Mouse (Mus musculus): ENCODE data around the gene Rps24. TPM values are rescaled to one million over a fixed set of nuclear protein-coding genes. Genes with fewer than 3 reads are reported as not detected.

Rps24 gene
- polyA plus RNA-seq, 1 experiment from 2014 or later: 1,440 TPM

- Histone ChIP-seq H3K4me3 (ENCODE audit: low read depth, low read length) (no peak overlapping the region), H3K27ac (ENCODE audit: low read depth) (peak overlapping the region; percentile 51; the same call in 1 of the 2 replicates), H3K36me3 (ENCODE audit: control insufficient read depth, insufficient read depth, low read length) (no peaks in the 10 kb centered on the region), H3K9me3 (ENCODE audit: control insufficient read depth, low read length) (peaks cover 4% of the 10 kb centered on the region; the same call in 1 of the 2 replicates), H3K4me2 (ENCODE audit: low read length) (peak overlapping the region; percentile 26), H3K9ac (ENCODE audit: low read length) (no peak overlapping the region), H3K27me3 (replicated peaks; ENCODE audit: control insufficient read depth, insufficient read depth, low read length) (no peaks in the 10 kb centered on the region), H3K4me1 (replicated peaks; ENCODE audit: control insufficient read depth, insufficient read depth, low read length) (peaks cover 26% of the 10 kb centered on the region)
- DNase-seq (ENCODE audit: low spot score): no peak
- 36% methylated on average over 14 of the region's 14 CpGs for WGBS
- no peak for ATAC-seq (replicated peaks; ENCODE audit: low FRiP score, low TSS enrichment, low read depth)
Observed at GRCm38 (mm10) chr14:24507452-24508069, 20.6 kb downstream of the Rps24 start.

- Histone ChIP-seq H3K9ac (ENCODE audit: low read length) (no peak overlapping the region), H3K27me3 (replicated peaks; ENCODE audit: control insufficient read depth, insufficient read depth, low read length) (no peaks in the 10 kb centered on the region), H3K4me2 (ENCODE audit: low read length) (peak overlapping the region; percentile 30; the same call in 1 of the 2 replicates), H3K9me3 (ENCODE audit: control insufficient read depth, low read length) (peaks cover 4% of the 10 kb centered on the region; the same call in 1 of the 2 replicates), H3K36me3 (ENCODE audit: control insufficient read depth, insufficient read depth, low read length) (no peaks in the 10 kb centered on the region), H3K4me3 (ENCODE audit: low read depth, low read length) (no peak overlapping the region), H3K27ac (ENCODE audit: low read depth) (0 out of 2 replicates have a peak overlapping the region, but pooled peaks have one; percentile 22), H3K4me1 (replicated peaks; ENCODE audit: control insufficient read depth, insufficient read depth, low read length) (peaks cover 26% of the 10 kb centered on the region)
- ATAC-seq (replicated peaks; ENCODE audit: low FRiP score, low TSS enrichment, low read depth) (no peak), DNase-seq (ENCODE audit: low spot score) (no peak)
- 12% methylated on average over 18 of the region's 18 CpGs for WGBS
Observed at GRCm38 (mm10) chr14:24508070-24508773, 21.3 kb downstream of the Rps24 start.

GRCm38 (mm10) chr14:24509557-24509956, 22.6 kb downstream of the Rps24 start:
- H3K27me3 ChIP-seq (replicated peaks; ENCODE audit: control insufficient read depth, insufficient read depth, low read length): no peaks in the 10 kb centered on the region
- H3K4me1 ChIP-seq (replicated peaks; ENCODE audit: control insufficient read depth, insufficient read depth, low read length): peaks cover 26% of the 10 kb centered on the region
- no peak overlapping the region for H3K4me3 ChIP-seq (ENCODE audit: low read depth, low read length)
- WGBS: 64% methylated on average over 5 of the region's 5 CpGs
- ATAC-seq (replicated peaks; ENCODE audit: low FRiP score, low TSS enrichment, low read depth): no peak
- no peak overlapping the region for H3K4me2 ChIP-seq (ENCODE audit: low read length)
- peaks cover 4% of the 10 kb centered on the region; the same call in 1 of the 2 replicates for H3K9me3 ChIP-seq (ENCODE audit: control insufficient read depth, low read length)
- DNase-seq (ENCODE audit: low spot score): no peak
- no peak overlapping the region for H3K9ac ChIP-seq (ENCODE audit: low read length)
- no peak overlapping the region for H3K27ac ChIP-seq (ENCODE audit: low read depth)
- H3K36me3 ChIP-seq (ENCODE audit: control insufficient read depth, insufficient read depth, low read length): no peaks in the 10 kb centered on the region

GRCm38 (mm10) chr14:24510218-24510617, 23.3 kb downstream of the Rps24 start:
- peaks cover 26% of the 10 kb centered on the region for H3K4me1 ChIP-seq (replicated peaks; ENCODE audit: control insufficient read depth, insufficient read depth, low read length)
- no peak for ATAC-seq (replicated peaks; ENCODE audit: low FRiP score, low TSS enrichment, low read depth)
- peaks cover 4% of the 10 kb centered on the region; the same call in 1 of the 2 replicates for H3K9me3 ChIP-seq (ENCODE audit: control insufficient read depth, low read length)
- H3K36me3 ChIP-seq (ENCODE audit: control insufficient read depth, insufficient read depth, low read length): no peaks in the 10 kb centered on the region
- no peaks in the 10 kb centered on the region for H3K27me3 ChIP-seq (replicated peaks; ENCODE audit: control insufficient read depth, insufficient read depth, low read length)
- no peak overlapping the region for H3K27ac ChIP-seq (ENCODE audit: low read depth)
- no peak overlapping the region for H3K9ac ChIP-seq (ENCODE audit: low read length)
- 97% methylated on average over 1 of the region's 1 CpGs for WGBS
- no peak overlapping the region for H3K4me2 ChIP-seq (ENCODE audit: low read length)
- H3K4me3 ChIP-seq (ENCODE audit: low read depth, low read length): no peak overlapping the region
- DNase-seq (ENCODE audit: low spot score): no peak

- H3K27me3 ChIP-seq (replicated peaks; ENCODE audit: control insufficient read depth, insufficient read depth, low read length): no peaks in the 10 kb centered on the region
- peaks cover 4% of the 10 kb centered on the region; the same call in 1 of the 2 replicates for H3K9me3 ChIP-seq (ENCODE audit: control insufficient read depth, low read length)
- H3K36me3 ChIP-seq (ENCODE audit: control insufficient read depth, insufficient read depth, low read length): no peaks in the 10 kb centered on the region
- H3K9ac ChIP-seq (ENCODE audit: low read length): no peak overlapping the region
- H3K27ac ChIP-seq (ENCODE audit: low read depth): no peak overlapping the region
- 77% methylated on average over 2 of the region's 2 CpGs for WGBS
- ATAC-seq (replicated peaks; ENCODE audit: low FRiP score, low TSS enrichment, low read depth) (no peak), DNase-seq (ENCODE audit: low spot score) (no peak)
- H3K4me1 ChIP-seq (replicated peaks; ENCODE audit: control insufficient read depth, insufficient read depth, low read length): peaks cover 26% of the 10 kb centered on the region
- no peak overlapping the region for H3K4me2 ChIP-seq (ENCODE audit: low read length)
- H3K4me3 ChIP-seq (ENCODE audit: low read depth, low read length): no peak overlapping the region
Observed at GRCm38 (mm10) chr14:24510679-24511078, 23.8 kb downstream of the Rps24 start.

GRCm38 (mm10) chr14:24512527-24513161, 25.7 kb downstream of the Rps24 start:
- no peak overlapping the region for H3K4me3 ChIP-seq (ENCODE audit: low read depth, low read length)
- no peak overlapping the region for H3K9ac ChIP-seq (ENCODE audit: low read length)
- 80% methylated on average over 6 of the region's 6 CpGs for WGBS
- no peak for ATAC-seq (replicated peaks; ENCODE audit: low FRiP score, low TSS enrichment, low read depth)
- peaks cover 14% of the 10 kb centered on the region for H3K4me1 ChIP-seq (replicated peaks; ENCODE audit: control insufficient read depth, insufficient read depth, low read length)
- no peak overlapping the region for H3K27ac ChIP-seq (ENCODE audit: low read depth)
- DNase-seq (ENCODE audit: low spot score): no peak
- H3K4me2 ChIP-seq (ENCODE audit: low read length): no peak overlapping the region
- peaks cover 4% of the 10 kb centered on the region; the same call in 1 of the 2 replicates for H3K9me3 ChIP-seq (ENCODE audit: control insufficient read depth, low read length)
- H3K27me3 ChIP-seq (replicated peaks; ENCODE audit: control insufficient read depth, insufficient read depth, low read length): no peaks in the 10 kb centered on the region
- H3K36me3 ChIP-seq (ENCODE audit: control insufficient read depth, insufficient read depth, low read length): no peaks in the 10 kb centered on the region

GRCm38 (mm10) chr14:24521597-24521996, 34.7 kb downstream of the Rps24 start:
- ATAC-seq (replicated peaks; ENCODE audit: low FRiP score, low TSS enrichment, low read depth) (no peak), DNase-seq (ENCODE audit: low spot score) (peak; percentile 35)
- Histone ChIP-seq H3K4me2 (ENCODE audit: low read length) (no peak overlapping the region), H3K4me1 (replicated peaks; ENCODE audit: control insufficient read depth, insufficient read depth, low read length) (no peaks in the 10 kb centered on the region), H3K36me3 (ENCODE audit: control insufficient read depth, insufficient read depth, low read length) (no peaks in the 10 kb centered on the region), H3K9ac (ENCODE audit: low read length) (no peak overlapping the region), H3K27me3 (replicated peaks; ENCODE audit: control insufficient read depth, insufficient read depth, low read length) (no peaks in the 10 kb centered on the region), H3K9me3 (ENCODE audit: control insufficient read depth, low read length) (no peaks in the 10 kb centered on the region), H3K27ac (ENCODE audit: low read depth) (no peak overlapping the region), H3K4me3 (ENCODE audit: low read depth, low read length) (no peak overlapping the region)
- 50% methylated on average over 8 of the region's 8 CpGs for WGBS

- 58% methylated on average over 3 of the region's 3 CpGs for WGBS
- DNase-seq (ENCODE audit: low spot score): no peak
Observed at GRCm38 (mm10) chr14:24525137-24525536, 38.2 kb downstream of the Rps24 start.

More at GRCm38 (mm10) chr14:24525137-24525536, 38.2 kb downstream of the Rps24 start:
- Histone ChIP-seq H3K4me2 (ENCODE audit: low read length) (no peak overlapping the region), H3K9ac (ENCODE audit: low read length) (no peak overlapping the region), H3K4me1 (replicated peaks; ENCODE audit: control insufficient read depth, insufficient read depth, low read length) (peaks cover 3% of the 10 kb centered on the region), H3K27ac (ENCODE audit: low read depth) (no peak overlapping the region), H3K9me3 (ENCODE audit: control insufficient read depth, low read length) (no peaks in the 10 kb centered on the region), H3K36me3 (ENCODE audit: control insufficient read depth, insufficient read depth, low read length) (no peaks in the 10 kb centered on the region), H3K4me3 (ENCODE audit: low read depth, low read length) (no peak overlapping the region), H3K27me3 (replicated peaks; ENCODE audit: control insufficient read depth, insufficient read depth, low read length) (no peaks in the 10 kb centered on the region)
- no peak for ATAC-seq (replicated peaks; ENCODE audit: low FRiP score, low TSS enrichment, low read depth)
